Mouse (Mus musculus) testis, adult 2 months (tissue): Measurements from ENCODE around the gene Tmem106c.

ENCODE experiments used
- CTCF ChIP-seq: fragments of 200-500 bp; IDR thresholded peaks from 2 replicates; pipeline ENCODE4 v1.5.1; 2012; ENCODE audit warnings: low read depth, mild to moderate bottlenecking, inconsistent platforms, low read length, moderate library complexity; ENCODE audit not compliant: control insufficient read depth, insufficient read depth, insufficient replicate concordance
- POLR2A ChIP-seq: fragments of 200-500 bp; IDR thresholded peaks from 2 replicates; pipeline ENCODE4 v1.6.1; 2012; ENCODE audit warnings: low read depth, mild to moderate bottlenecking, inconsistent platforms, low read length, moderate library complexity; ENCODE audit not compliant: control insufficient read depth

DNA sequence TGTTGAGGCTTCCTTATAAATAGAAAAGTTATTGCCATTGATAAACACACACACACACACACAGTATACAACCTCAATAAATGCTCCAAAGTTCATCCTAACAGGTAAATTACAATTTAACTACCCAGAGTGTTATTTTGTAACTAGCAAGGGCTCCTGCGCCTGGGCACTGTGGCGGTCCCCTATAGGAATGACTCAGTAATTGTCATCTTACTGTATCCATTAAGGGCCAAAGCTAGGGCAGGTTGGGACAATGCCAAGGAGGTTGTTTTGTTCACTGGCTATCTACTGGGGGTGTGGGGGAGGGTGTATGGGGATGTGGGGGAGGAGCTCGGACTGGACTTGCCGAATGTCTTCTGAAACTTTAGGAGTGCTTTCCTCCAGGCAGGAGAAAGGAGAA, 37.0 kb upstream of the Tmem106c start:
- TF ChIP-seq POLR2A (no peak), CTCF (no peak)
